Mouse (Mus musculus) adrenal gland, adult (tissue): ENCODE results near the gene Ikzf1.
A peak's percentile ranks its signal among the peaks of the same experiment; 100 is the strongest.

Source experiments
- DNase-seq, 2 experiments: peaks; one replicate each; pipeline ENCODE4 v3.0.0; 2022 to 2023; ENCODE audit warnings: low spot score in 1 of 2; ENCODE audit not compliant: inconsistent age in 2 of 2

Gene Ikzf1

DNA sequence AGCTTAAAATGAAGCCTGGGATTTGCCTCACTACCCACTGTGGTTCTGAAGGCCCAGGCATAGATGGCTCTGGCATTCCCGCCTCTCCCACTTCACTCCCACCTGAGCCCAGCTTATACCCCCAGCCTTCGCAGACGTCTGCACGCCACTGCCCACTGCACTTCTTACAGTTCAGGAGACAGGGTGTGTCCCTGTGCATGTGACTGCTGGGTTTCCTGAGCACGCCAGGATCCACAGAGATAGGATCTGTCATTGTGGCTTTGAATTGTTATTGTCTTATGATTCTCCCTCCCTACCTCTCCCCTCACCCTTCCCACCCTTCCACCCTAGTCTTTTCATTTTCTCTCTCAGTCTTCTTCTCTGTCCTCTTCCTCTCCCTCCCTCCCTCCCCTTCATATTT, 34.9 kb downstream of the Ikzf1 start:
- no peak for DNase-seq

DNA sequence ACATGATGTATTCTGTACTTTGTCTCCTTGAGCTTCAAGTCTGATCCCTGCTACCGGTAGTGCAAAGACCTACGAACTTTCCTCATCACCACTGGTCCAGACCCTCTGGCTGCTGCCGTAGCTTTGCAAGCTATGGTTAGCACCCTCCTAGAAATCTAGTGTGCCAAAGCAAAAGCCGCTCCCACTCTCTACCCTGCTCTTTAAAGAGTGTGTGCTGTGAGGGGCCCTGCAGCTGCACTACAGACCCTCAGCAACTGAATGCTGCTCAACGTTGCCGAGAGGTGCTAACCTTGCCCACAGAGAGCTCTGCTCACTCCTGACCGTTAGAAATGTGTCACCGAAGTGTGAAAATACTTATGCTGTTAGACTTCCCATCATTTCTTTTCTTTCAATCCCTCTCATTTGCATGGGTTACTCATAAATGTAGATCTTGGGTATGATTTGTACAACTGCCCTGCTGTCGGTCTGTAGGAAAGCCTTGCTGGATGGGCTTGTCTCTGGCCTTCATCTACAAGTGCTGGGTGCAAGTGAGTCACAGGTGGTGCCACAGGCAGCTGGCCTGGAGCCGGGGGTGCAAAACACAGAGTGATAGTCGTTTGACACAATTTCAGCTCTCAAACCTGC, 40.6 kb downstream of the Ikzf1 start:
- no peak for DNase-seq

GRCm38 (mm10) chr11:11725876-11726525, 41.2 kb downstream of the Ikzf1 start:
- no peak for DNase-seq

DNA sequence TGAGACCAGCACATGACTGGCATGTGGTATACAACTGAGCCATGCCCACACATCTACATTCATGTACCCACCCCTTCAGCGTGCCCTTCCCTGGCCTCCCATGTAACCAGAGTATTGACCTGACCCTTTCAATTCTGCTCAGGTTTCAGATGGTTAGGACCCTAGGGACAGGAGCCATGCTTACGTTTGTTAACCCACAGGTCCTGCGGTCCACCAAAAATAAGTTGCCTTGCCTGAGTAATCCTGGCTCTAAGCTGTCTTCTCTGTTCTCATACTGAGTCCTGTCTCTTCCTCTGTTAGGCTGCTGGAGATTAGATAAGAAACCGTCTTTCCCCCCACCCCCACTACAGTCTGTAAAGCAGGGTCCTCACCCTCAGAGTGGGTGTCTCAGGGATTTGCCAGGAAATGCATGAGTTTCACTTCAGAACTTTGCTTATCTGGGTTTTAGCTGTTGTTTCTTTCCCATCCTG, 42.0 kb downstream of the Ikzf1 start:
- no peak for DNase-seq

DNA sequence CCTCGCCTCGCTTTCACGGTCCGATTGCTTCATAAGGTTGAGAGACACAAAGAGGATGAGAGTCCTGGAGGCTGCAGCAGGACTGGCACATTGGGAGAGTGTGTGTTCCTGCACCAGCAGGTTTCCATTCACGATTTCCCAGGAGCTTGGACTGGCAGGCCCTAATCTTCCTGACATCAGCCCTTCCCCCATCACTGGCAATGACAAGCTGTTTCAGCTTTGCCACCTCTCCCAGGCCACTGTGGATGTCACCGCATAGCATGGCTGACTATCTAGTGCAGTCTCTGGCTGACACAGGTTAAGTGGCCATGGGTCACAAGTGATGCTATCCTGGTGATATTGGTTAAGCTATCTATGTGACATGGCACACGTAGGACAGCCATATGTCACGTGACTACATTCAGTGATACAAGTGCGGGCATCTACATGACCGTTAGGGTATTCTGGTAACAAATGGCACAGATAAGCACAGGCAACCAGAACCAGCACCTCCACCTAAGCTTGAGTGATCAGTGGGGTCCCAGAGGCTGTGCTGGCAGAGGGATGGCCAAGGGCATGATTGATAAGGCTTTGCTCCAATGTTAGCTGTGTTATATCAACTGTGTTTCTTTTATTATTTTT, 43.2 kb downstream of the Ikzf1 start:
- no peak for DNase-seq

DNA sequence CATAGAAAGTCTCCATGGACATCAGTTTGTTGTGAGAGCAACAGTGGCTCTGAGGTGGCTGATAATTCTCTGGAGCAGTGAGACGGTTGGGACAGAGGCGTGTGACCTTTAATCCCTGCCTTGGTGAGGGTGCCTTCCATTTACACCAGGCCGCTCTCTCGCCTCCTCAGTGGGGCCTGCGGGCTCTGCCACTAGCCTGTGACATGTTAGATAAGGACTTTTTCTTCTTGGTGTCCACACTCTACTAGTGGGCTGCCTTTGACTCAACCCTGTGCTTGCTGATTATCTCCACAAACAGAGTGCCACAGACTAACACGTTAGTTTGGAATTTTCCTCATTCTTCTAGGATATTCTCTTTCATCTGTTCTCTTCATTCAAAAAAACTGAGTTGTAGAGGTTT, 44.4 kb downstream of the Ikzf1 start:
- no peak for DNase-seq

DNA sequence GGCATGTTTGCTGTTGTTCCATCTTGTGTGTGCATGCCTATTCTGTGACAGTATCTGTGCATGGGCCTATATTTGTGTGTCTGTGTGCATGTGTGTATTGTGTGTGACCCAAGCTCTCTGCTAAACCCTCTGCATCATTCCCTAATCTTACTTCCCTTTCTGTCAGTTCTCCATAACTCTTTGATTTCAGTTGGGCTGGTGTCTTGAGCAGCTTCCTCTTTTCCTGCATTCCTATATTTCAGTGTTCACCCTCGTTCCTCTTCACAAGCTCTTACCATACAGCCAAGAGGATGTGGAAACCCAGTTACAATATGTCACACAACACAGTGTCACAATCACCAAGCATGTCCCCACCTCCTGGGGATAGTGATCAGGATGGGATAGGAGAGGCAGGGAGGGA, 45.3 kb downstream of the Ikzf1 start:
- no peak for DNase-seq

- DNase-seq = no peak
Observed at GRCm38 (mm10) chr11:11731727-11732126, 46.9 kb downstream of the Ikzf1 start.

DNA sequence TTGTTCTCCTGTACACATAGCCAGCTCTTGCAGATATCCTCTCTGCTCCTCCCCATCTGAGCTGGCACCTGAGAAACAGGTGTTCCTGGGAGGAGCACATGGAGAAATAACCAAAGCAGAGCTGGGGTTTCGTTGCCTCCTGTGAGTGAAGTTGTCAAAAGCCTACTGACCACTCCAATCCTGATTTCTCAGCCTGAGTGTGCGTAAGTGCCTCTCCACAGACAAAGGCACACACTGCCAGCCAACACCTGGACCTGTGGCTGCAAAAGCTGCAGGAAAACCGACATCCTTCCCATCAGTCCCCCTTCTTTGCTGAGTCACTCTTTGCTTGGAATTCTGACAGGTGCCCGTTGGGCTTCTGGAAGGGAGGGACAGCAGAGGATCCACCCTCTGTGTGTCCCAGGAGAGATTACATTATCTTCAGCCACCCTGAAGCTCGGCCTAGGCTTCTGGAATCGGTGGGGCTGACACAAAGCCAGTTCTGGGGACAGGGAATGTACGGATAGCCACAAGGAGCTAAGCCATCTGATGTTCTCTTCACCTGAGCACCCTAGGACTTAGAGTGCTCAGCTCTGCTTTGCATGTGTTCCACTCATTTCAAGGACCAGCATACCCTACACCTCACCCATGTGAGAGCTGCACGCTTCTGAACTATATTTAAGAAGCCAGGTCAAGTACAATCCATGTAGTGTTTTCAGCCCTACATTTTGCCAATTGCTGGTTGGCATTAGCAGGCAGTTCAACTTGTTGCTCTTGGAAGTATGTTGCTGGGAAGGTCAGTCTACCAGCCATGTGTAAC, 48.4 kb downstream of the Ikzf1 start:
- DNase-seq = no peak

DNA sequence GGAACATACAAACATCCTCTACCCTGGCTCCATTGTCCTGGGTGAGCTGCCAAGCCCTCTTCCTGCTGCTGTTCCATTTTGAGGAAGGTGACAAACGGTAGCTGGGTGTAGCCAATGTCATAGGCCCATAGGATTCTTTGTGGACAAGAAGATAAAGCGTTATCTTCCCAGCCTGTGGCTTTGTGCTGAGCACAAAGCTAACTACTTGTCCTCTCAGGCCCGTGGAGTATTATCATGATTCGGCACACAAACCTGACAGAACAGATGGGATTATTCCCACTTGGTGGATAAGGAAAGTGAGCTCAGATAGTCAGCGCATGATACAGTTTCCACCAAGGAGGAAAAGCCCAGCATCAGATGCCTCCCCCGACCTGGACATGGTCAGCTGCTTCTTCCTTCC, 50.4 kb downstream of the Ikzf1 start:
- no peak for DNase-seq

GRCm38 (mm10) chr11:11736948-11737347, 52.1 kb downstream of the Ikzf1 start:
- DNase-seq = no peak

DNA sequence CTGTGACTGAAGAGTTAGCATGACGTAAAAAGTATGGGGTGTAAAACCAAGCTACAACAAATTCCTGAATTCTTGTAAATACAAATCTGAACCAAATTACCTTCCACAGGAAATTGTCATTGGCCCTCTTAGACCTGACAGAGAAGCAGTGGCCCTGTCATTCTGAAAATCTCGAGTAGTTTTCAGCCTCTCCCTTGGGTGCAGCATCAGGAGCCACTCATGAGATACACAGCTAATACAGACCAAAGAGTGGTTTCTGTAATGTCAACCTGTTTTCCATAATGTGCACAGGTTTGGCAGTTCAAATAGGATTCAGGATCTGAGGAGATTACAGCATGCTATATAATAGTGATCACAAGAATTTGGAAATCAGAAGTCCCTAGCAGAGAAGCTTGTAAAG, 52.8 kb downstream of the Ikzf1 start:
- no peak for DNase-seq

DNA sequence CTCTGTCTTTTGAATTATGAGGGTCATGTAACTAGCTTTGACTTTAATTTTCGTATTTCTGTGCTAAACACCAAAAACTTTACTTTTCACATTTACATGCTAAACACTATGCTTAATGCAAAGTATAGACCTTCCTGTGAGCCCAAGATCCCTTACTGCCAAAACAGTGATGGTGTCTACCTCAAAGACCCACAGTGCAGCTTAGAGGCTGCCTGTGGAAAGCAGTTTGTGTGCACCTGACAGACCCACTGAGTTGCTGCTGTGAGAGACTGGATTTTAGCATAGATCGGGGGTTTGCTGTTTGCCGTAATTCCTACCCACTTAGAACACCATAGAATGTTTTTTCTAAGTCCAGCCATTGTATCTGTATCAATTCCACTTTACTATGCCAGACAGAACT, 54.3 kb downstream of the Ikzf1 start:
- no peak for DNase-seq

DNA sequence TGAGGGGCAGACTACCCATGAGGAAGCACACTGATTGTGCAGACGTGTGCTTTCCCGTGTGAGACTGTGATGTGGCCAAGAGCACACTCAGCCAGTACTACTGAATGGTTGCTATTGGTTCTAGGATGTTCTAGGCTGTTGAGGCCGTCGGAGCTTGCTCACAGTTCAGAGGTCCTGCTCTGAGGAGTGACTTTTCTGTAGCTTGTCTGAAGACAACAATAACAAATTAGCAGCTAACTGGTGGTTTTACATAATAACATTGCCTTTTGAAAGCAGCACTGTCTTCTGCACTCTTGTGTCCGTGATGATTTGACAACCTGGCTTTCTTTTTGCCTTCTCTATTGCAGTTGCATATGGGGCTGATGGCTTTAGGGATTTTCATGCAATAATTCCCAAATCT, 55.8 kb downstream of the Ikzf1 start:
- DNase-seq = no peak

GRCm38 (mm10) chr11:11741574-11741973, 56.8 kb downstream of the Ikzf1 start:
- no peak for DNase-seq

DNA sequence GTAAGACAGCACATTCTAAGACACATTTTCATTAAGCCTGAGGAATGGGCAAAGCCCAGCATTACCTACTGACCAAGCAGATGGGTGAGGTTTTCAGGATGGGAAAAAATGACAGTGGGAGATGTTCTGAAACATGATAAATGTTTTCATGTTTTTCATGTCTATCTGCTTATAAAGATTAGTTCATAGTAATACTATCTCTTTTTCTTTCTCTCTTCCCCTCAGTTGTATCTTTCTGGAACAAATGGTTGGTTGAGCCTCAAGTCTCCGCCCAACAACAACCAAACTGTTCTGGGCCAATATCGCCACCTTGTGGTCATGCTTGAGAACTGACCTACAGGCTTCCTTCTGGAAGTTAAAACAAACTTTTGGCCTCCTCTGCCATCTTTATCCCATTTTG, 57.8 kb downstream of the Ikzf1 start:
- DNase-seq = peak in 1 of 2 experiments; percentile 42

DNA sequence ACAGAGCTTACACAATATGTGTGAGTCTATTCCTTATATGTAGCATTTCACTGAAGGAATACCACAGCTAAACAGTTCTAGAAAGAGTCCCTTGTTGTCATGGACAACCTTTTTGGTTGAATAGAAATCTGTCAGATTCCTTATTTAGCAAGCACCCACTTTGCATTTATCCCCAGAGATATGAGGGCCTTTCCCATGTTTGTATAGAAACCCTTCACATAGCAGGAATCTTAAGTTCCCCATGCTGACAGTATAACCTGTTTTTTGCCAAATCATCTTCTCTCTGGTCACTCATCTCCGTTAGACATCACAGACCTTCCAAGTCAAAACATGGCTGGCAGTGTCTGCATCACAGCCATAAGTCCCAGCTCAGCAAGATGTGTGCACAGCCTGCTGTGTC, 59.4 kb downstream of the Ikzf1 start:
- DNase-seq = no peak

DNA sequence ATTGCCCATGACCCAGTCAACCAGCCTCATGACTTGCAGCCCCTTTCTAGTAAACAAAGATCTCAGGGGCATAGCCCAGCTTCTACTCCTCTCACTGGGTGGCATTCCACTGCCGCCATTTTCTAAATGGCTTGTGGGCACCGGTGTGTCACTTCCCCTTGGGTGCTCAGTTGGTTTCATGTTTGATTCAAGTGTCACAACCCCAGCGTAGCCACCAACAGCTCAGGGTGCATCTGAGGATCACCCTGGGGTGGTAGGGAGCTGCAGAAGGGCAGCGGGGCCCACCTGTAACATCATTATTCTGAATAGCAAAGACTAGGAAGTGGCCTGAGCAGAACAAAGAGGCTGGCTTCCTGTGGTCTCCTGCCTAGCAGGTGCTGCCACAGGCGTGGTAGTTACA, 66.3 kb downstream of the Ikzf1 start:
- DNase-seq = no peak

DNA sequence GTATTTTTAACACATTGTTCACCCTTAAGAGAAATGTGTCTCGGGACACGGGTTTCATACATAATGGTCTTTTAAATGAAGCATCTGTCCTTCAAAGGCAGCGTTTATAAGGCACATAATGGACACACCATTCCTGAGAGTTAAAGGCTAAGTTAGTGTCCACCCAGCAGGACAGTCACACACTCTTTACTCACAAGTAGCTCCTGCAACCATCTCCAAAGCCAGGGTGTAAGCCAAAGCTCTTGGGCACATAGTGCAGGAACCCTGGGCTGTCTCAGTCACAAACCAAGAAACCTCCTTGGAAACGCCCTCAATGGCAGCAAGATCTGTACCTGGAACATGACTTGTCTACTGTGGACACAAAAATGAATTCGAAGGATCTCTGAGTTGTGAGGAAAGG, 68.1 kb downstream of the Ikzf1 start:
- DNase-seq = no peak

GRCm38 (mm10) chr11:11758121-11758520, 73.3 kb downstream of the Ikzf1 start:
- no peak for DNase-seq

DNA sequence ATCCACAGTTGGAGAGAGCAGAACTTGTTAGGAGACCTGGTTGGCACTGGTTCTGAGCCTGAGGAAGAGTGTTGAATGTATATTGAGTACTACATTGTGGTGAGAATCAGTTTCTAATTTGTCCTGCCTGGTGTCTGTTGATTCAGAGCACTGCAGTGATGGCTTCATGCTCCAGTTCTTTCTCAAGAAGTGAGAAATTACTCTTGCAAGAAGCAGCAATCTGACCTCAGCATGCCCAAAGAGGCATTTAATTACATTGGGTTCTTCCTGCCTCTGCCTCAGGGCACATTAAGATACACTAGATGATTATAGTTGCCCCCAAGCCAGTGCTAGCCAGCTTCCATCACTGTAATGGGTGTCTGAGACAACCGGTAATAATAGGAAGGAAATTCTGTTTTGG, 74.1 kb downstream of the Ikzf1 start:
- DNase-seq = no peak

GRCm38 (mm10) chr11:11763211-11763666, 78.4 kb downstream of the Ikzf1 start:
- no peak for DNase-seq
